Mouse (Mus musculus) testis, postnatal 10 days (tissue): ENCODE measurements around the gene Cyp4a30b.
"Not testable (repeated sequence)": the region's sequence is repeated elsewhere in the genome, so short reads cannot be mapped to it uniquely, and the experiment has no call there.

Experiments
- DNase-seq: peaks from one replicate; pipeline ENCODE4 v3.0.0; 2021; ENCODE audit warnings: low spot score

Gene Cyp4a30b

GRCm38 (mm10) chr4:115452304-115452703, at the start of gene Cyp4a30b:
Gene Cyp4a30b, plus strand, starts transcription at chr4:115452604.
- no peak for DNase-seq

- DNase-seq, result not testable (repeated sequence)
These were observed 41.1 kb upstream of the Cyp4a30b start, which contains the start of gene Cyp4a12b for GRCm38 (mm10) chr4:115411324-115411723. Gene Cyp4a12b, plus strand, starts transcription at chr4:115411624.

- no peak for DNase-seq
These were observed 1.7 kb upstream of the Cyp4a30b start for GRCm38 (mm10) chr4:115450577-115451137.

GRCm38 (mm10) chr4:115473585-115473984, 21.2 kb downstream of the Cyp4a30b start:
- DNase-seq, result not testable (repeated sequence)

GRCm38 (mm10) chr4:115476051-115476450, 23.6 kb downstream of the Cyp4a30b start:
- DNase-seq, result not testable (repeated sequence)

- DNase-seq, result no peak
These were observed 28.7 kb downstream of the Cyp4a30b start for GRCm38 (mm10) chr4:115481006-115481652.

- no peak for DNase-seq
These were observed 43.6 kb downstream of the Cyp4a30b start, which contains the start of gene Cyp4a14 for GRCm38 (mm10) chr4:115496001-115496400. Gene Cyp4a14, minus strand, starts transcription at chr4:115496142.

GRCm38 (mm10) chr4:115497466-115497865, 45.1 kb downstream of the Cyp4a30b start:
- DNase-seq, result no peak

- not testable (repeated sequence) for DNase-seq
These were observed 61.6 kb downstream of the Cyp4a30b start for GRCm38 (mm10) chr4:115513964-115514363.

GRCm38 (mm10) chr4:115518000-115518399, 65.6 kb downstream of the Cyp4a30b start, which contains the start of gene Cyp4a10:
Gene Cyp4a10, plus strand, starts transcription at chr4:115518264.
- not testable (repeated sequence) for DNase-seq

- no peak for DNase-seq
These were observed 67.0 kb downstream of the Cyp4a30b start for GRCm38 (mm10) chr4:115519444-115519843.
